Mouse (Mus musculus): Measurements from ENCODE around the gene Ostc. TPM values are rescaled to one million over a fixed set of nuclear protein-coding genes. Genes with fewer than 3 reads are reported as not detected.

Ostc gene
- total RNA-seq, 2 experiments from 2014 or later, result 74.6 to 74.7 TPM

DNA sequence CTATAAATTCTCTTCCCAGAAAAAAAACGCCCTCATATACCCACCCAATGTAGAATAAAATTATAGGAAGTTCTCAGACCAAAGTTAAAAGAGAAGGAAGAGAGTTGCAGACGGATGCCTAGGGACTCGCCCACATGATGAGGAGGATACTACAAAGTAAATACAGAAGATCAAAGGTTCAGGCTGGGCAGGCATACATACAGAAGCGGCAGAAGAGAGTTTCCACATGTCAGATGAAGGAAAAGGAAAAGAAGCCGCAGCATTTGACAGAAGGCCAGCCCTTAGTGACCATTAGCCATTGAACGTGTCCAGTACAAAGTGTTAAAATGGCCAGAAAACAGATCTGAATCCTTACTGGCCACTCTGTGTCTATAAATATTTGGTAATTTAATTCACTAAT, 3.6 kb upstream of the Ostc start:
- intact Hi-C loops (cut with DNase I), result no loop called here
- DNase-seq, result no peak

DNA sequence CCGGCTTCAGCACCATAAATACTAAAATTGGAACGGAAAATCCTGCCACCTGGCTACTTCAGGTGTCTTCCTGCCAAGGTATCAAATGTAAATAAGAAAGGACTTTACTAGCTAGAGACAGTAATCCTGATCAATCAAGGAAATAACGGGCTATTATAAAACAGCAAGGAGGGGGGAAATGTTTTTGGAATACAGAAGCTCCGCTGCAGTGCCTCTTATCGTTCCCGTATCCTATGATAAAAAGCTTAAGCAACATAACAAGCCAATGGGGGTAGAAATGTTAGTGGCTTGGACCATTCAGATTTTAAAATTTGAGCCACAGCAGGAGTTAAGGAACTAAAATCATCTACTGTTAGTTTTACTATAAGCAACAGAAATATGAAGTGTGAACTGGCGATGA, 859 bp upstream of the Ostc start:
- intact Hi-C loops (cut with DNase I), result no loop called here
- DNase-seq, result no peak

DNA sequence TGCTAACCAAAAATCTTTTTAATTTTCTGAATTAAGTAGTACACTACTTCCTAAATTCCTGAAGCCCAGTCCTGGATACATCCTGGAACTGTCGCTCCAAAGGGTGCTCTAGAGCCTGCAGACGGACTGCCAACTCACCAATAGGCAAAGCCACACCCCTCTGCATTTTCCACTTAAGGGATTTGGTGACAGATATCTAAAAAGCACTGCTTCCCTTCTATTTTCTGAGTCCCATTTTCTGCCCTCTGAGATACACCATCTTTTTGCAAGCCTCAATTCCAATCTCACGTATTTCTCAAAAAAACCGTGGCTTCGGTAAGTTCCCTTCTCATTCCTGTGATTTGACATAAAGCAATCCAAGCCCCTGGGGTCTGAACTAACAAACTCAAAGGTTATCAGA, 715 bp downstream of the Ostc start:
- DNase-seq, result no peak
- intact Hi-C loops (cut with DNase I), result no loop called here

DNA sequence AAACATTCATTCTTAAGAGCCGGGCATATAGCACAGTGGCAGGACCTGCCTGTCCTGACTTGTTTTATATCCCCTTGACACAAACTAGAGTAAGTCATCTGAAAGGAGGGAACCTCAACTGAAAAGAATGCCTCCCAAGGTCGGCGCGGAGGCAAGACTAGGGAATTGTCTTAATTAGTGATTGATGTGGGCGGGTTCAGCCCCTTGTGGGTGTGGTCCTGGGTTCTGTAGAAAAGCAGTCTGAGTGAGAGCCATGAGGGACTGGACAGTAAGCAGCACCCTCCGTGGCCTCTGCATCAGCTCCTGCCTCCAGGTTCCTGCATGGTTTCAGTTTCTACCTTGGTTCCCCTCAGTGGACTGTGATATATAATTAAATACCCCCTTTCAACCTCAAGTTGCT, 7.0 kb downstream of the Ostc start:
- intact Hi-C loops (cut with DNase I), result no loop called here
- no peak for DNase-seq

DNA sequence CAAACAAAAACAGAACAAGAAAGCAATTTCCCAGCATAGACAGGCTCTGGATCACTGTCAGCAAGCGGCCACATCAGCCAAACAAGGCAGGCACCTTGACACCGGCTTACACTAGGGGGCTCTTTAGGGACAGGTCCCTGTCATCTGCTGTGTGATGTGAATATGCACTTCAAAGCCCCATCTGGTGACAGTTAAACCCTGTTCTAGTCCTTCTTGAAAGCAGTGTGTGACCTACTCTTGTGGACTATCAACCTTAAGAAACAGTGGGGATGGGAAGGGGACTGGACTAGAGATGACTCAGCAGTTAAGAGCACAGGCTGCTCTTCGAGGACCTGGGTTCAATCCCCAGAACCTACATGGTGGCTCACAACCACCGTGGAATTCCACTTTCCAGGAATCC, 11.6 kb downstream of the Ostc start:
- DNase-seq, result no peak
- intact Hi-C loops (cut with DNase I), result no loop called here

DNA sequence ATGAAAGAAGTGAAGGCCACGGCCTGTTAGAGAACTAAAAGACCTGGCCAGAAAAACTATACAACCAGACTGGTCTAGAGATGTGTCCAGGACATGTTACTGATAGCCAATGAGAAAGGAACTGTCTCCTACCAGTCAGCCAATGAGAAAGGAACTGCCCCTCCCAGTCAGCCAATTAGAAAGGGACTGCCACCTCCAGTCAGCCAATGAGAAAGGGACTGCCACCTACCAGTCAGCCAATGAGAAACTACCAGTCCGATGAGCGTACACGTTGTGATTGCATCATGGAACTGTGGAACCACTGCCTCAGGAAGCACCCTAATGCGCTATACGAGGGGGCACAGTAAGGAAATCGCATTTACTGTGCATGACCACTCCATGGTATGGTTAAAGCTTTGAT, 14.5 kb downstream of the Ostc start:
- intact Hi-C loops (cut with DNase I), result loop anchor here (5.0 kb wide), 1 partner anchor 507 kb away; no protein-coding TSS in a partner anchor
- no peak for DNase-seq

DNA sequence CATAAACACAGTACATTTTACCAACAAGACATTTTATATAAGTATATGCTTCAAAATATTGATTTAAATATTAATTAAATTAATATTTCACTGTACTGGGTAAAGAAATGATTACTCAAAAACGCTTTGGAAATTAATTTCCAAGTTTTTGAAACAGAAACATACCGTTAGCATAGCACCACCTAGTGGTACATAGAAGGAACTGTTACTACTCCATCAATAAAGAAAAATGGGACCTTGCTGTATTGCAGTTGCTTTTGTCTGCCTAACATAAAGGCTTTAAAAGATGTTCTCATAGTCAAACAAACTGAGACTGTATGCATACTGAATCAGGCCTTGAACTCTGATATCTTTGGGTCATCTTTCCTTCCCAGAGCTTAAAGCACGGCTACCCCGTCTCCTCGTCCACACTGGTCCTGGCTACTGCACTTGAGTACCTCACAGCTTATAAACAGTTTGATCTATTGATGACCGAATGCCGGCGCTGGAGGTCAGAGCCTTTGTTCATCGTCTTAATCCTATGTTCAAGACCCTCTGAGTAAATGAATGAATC, 15.1 kb downstream of the Ostc start:
- intact Hi-C loops (cut with DNase I), result loop anchor here (5.0 kb wide), 1 partner anchor 507 kb away; no protein-coding TSS in a partner anchor
- no peak for DNase-seq

DNA sequence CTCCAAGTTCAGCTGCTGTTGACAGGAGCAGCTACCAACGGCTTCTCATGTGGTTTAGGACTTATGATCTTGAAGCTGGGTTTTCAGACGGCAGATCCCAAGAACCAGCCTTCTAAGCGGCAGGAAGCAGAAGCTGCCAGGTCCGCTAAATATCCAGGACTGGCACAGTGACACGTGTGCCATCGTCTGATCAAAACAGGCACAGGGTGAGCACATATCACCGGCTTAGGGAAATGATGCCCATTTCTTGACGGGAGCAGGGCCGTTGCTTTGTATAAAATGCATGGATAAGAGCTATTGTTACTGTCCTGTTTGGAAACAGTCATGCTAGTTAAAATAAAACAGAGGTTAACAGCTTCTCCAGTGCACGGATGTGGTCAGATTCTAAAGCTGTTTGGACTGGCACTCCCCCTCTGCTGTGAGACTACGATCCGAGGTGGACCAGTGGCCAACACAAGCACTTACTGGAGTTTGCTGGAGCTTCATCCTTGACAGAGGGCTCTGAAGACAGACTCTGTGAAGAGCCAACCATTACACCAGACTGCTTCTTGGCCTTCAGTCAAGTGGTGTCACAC, 17.6 kb downstream of the Ostc start:
- intact Hi-C loops (cut with DNase I), result loop anchor here (5.0 kb wide), 1 partner anchor 504 kb away; no protein-coding TSS in a partner anchor

DNA sequence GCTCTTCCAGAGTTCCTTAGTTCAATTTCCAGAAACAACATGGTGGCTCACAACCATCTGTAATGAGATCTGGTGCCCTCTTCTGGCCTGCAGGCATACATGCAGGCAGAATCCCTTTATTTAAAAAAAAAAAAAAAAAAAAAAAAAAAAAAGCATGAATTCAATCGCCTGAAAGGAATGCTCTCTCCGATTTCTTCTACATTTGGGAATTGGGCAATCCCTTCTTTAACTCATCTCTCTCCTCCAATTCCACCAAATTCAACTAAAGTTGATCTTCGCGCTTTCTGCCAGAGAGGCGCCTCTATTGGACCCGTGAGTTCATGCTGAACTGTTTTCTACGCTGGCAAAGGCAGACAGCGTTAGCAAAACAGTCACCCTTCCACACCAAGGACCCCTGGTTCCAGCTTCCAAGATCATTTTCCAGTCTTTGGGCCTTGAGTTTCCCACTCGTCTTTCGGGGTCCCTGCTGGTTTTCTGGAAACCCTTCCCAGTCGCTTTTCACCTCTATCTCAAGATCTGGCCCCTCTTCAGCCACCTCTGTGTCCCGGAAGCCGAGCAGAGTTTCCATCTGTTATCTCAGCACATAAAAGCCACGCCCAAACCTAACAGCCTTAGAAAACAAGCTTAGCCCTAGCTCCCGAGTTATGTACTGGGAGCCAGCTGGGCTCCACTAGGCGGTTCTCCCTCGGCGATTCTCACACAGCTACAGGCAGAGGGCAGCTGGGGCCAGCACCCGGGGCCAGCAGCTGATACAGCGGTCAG, 18.2 kb downstream of the Ostc start:
- intact Hi-C loops (cut with DNase I), result loop anchor here (1.0 to 5.0 kb wide), 2 partner anchors 504 to 596 kb away; no protein-coding TSS in a partner anchor
- DNase-seq, result peak; percentile 19

More for the DNA sequence above, 17.6 kb downstream of the Ostc start:
- no peak for DNase-seq

DNA sequence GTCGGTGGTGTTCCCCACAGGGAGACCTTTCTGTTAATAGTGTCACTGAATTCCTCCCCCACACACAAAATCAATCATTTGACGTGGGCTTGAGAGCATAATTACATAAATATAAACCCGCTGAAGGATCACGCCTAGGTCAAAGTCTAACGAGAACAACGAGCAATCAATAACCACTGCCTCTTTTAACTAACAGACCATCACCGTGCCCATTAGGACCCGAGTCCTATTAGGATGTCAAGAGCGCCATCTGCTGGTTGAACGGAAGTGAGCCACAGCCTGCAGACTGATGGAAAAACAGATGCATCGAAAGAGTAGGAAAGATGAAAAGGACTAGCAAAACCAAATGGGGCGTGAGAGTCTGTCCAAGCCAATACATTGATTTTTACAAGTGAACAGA, 19.6 kb downstream of the Ostc start:
- DNase-seq, result peak; percentile 90
- intact Hi-C loops (cut with DNase I), result loop anchor here (1.0 to 5.0 kb wide), 2 partner anchors 502 to 594 kb away; no protein-coding TSS in a partner anchor

DNA sequence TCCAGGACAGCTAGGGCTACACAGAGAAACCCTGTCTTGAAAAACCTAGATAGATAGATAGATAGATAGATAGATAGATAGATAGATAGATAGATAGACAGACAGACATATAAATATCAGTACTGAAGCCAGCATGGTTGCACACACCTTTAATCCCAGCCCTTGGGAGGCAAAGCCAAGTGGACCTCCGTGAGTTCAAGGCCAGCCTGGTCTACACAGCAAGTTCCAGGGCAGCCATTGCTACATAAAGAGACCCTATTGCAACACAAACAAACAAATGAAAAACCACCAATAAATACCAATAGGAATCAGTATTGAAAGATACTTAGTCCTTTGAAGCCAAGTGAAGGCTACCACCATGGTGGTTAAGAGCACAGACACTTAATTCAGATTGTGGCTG, 22.2 kb downstream of the Ostc start:
- intact Hi-C loops (cut with DNase I), result no loop called here

DNA sequence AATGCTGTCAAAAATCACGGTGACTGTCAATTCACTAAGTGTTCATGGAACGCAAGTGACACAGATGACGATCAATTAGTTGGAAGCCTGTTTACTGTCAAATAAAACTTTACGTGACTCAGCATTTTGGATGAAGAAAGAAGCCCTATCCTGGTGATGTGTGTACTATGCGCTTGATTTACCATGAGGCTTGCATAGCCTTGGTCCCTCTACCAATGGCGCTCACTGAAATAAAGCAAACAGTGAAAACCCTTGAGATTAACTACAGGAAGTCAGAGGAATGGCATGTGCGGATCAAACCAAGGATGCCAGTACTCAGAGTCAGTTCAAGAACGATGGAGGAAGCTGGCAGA, 24.3 kb downstream of the Ostc start:
- intact Hi-C loops (cut with DNase I), result no loop called here
- no peak for DNase-seq

More for the DNA sequence above, 22.2 kb downstream of the Ostc start:
- DNase-seq, result no peak

DNA sequence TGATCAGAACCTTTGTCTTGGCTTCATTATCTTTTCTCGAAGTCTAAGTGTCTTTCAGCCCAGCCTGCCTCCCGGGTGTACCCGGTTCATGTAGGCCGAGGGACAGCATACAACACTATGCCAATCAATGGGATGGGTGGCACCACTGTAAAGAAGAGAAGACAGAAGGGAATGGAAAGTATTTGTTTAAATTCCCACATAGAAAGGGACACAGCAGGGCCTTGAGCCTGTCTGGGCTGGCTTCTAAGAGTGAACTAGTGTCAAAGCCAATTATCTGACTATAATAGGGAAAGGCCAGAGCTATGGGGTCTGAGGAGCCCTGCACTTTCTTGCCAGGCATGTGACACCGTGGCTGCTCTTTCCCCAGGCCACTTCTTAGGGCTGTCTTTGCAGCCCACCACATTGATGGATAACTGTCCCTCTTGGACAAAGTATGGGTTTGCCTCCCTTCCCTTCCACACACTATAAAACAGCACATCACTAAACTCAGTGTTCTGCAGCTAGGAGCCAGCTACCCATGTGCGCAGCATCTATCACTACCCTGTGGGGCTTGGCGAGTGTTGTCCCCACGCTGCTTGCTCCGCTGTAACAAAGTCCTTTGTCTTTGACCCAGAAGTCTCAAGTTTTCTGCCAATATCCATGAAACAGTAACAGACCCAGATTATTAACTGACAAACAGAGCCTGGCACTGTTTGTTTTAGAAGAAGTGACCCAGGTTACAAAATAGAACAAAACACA, 24.8 kb downstream of the Ostc start:
- DNase-seq, result no peak
- intact Hi-C loops (cut with DNase I), result no loop called here

DNA sequence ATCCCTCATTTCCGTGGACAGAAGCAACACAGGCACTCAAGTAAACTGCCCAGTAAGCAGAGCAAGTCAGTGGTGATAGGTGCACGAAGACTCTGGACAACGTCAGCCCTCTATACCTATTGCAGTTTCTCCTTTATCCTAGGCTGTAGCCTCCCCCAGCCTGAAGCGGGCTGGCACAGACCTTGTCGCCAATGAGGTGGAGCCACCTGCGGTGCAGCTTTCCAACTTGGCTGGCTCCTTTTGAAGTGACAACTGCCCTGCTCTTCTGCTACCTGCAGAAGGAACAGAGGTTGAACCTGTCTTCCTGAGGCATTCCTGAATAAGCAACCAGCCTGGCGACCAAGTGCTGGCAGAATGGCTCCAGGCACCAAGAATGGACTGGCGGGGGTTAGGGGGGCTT, 25.4 kb downstream of the Ostc start:
- no peak for DNase-seq
- intact Hi-C loops (cut with DNase I), result no loop called here

DNA sequence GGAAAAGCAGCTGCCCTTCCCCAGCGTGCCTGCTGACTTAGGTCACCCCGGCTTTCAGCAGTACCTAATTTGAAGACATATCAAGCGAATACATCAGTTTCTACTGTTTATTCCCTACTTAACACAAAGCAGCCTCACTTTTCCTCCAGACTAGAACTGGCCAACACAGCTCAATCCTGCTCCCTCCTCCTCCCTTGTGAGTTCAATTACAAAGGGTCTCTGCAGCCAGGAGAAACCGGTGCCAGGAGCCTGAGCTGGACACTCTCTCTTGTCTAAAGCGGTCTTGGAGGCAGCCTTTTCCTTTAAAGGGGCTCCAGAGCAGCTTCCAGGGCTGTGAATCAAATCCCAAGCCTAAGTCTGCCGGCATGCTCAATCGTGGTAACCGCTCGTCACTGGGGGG, 27.1 kb downstream of the Ostc start:
- intact Hi-C loops (cut with DNase I), result no loop called here
- no peak for DNase-seq

DNA sequence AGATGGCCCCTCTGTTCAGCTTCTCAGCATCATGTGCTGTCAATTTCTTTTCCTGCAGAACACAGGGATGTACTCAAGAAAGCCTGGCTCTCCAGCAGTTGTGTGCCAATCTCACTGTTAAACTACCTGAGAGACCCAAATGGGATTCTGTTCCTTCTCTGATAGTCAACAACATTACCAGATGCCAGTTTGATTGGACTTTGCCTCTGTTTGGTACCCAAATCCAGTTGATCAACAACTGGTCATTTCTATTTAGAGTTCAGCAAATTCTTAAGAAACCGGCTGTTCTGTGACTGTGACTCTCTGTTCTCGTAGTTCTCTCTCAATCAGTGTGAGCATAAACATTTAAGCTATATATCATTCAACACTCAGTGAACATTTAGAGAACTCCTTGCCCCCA, 28.0 kb downstream of the Ostc start:
- DNase-seq, result no peak
- intact Hi-C loops (cut with DNase I), result no loop called here

DNA sequence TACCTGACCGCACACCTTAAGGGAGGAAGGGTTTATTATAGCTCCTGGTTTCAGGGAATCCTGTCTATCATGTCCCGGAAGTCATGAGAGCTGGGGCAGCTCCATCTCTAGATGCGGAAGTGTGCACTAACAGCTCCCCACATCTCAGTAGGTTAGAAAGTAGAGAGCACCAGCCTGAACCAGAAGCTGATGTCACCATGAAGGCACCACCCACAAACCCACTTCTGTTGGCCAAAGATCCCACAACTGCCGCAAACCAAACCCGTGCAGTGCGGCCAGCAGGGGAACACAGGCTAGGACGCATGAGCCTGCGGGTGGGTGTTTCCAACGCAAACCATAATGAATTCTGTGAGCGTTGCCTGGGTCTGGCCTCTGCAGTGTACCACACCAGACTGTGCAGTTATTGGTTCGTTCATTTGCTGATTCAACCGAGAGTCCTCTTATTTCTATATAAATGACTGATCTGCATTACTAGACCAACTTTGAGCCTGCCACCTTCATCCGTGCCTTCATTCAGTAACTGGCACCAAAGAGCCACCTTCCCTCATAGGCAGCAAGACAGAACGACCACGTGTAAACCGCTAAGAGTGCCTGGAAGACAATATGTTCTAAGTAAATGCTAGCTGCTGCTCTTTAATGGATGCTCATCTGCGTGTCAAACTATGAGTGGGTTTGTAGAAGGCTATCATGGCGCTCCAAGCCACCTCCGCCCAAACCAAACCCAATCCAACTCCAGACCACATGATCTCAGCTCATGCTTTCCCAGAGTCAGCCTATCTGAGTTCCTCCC, 31.4 kb downstream of the Ostc start:
- no peak for DNase-seq

DNA sequence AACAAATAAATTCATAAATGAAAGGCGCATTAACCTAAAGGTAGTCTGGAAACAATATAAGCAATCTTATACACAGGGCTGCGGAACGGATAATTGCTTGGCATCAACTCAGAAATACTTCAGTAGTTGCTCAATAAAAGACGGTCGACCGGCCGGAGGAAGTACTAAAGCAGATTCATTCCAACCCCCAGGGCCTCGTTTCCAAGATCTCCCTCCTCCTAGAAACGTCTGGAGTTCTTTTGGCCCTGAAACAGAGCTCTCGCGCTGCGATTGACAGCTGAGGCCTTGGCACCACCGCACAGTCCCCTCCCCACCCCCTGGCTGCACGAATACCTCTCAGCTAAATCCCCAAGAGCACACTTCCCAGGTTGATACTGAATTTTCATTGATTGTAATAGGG, 38.0 kb downstream of the Ostc start:
- DNase-seq, result no peak
- intact Hi-C loops (cut with DNase I), result no loop called here

More for the DNA sequence above, 31.4 kb downstream of the Ostc start:
- intact Hi-C loops (cut with DNase I), result no loop called here

DNA sequence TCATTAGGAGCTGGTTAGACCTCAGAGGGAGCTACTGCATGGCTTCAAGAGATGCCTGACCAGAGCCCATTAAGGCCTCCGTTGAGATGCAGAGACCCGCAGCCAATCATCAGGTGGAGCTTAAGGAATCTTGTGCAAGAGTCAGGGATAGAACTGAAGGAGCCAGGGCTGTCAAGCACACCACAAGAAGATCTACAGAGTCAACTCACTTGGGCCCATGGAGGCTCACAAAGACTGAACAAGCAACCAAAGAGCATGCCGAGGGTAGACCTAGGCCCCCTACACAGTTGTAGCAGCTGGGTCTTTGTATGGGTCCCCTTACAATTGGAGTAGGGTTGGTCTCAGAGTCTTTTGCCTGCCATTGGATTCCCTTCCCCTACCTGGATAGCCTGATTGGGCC, 46.7 kb downstream of the Ostc start:
- intact Hi-C loops (cut with DNase I), result no loop called here
- no peak for DNase-seq

DNA sequence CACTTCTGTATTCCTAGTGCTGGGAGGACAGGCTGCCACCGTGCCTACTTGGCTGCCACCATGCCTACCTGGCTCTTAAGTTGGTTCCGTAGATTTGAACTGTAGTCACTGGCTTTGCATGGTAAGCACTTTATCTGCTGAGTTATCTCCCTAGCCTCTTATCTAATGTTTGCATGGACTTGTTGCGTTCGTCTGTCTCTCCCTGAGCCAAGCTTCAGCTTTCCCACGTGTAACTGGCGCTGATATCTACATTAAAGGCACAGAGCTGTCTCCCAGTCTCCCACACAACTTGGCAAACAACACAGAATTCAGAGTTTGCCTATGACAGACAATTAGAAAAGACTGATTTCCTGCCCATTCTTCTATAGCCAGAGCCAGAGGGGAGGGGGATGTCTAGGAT, 48.6 kb downstream of the Ostc start:
- intact Hi-C loops (cut with DNase I), result no loop called here
- no peak for DNase-seq

DNA sequence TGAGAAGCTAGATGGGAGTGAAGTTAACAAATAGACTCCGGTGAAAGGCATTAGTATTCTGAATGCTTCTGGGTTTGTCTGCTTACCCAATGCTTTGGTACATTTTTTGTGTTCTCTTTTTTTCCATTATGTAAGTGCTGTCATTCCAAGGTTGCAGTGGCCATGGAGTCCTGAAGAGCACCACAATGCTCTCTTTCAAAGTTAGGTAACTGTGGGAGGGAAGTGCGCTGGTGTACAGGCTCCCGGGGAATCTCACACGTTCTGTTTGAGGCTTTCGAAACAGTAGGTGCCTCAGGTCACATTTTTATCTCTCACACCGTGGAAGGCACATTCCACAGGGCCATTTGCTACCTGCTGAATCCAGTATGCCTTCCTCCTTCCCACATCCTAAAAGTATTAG, 59.7 kb downstream of the Ostc start:
- DNase-seq, result no peak

More for the DNA sequence above, 59.7 kb downstream of the Ostc start:
- intact Hi-C loops (cut with DNase I), result no loop called here
